Mouse (Mus musculus): ENCODE measurements around the gene Basp1.

GRCm38 (mm10) chr15:25353498-25353897 lies 60.1 kb downstream of the Basp1 start:
- TF ChIP-seq POLR2A (IDR thresholded peaks at IDR 0.05; ENCODE audit: borderline replicate concordance, control insufficient read depth, low read depth, low read length) = no peak
- TF ChIP-seq CTCF (IDR thresholded peaks at IDR 0.05; ENCODE audit: control insufficient read depth, insufficient read depth, low read length) = no peak
